Mouse (Mus musculus): ENCODE measurements around the gene Olfr527. TPM values are rescaled to one million over a fixed set of nuclear protein-coding genes. Genes with fewer than 3 reads are reported as not detected.

Gene Olfr527
- 0.71 TPM in 1 of 2 replicates, not detected in the other for polyA plus RNA-seq (2012; ENCODE audit: insufficient read depth, low replicate concordance)

DNA sequence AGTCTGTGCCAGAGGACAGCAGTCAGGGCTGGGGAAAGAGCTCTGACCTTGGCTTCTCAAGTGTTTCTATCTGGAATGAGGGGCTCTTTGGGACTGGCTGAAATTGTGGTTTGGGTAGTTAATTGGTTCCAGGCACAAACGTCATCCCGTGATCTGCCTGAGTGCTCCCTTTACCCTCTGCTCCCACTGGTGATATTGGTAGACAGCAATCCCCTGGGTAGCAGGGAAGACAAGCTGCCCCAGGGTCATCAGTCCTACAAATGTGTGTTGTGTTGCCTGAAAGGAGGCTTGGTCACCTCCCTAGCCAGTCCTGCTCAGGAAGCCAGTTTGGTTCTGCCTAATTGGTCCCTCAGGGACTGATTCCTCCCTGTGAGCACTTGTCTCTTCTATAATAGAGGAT, at the start of gene Olfr527:
Gene Olfr527 (plus strand): TSS at position 301 of the 400 bp plus-strand sequence.
- Histone ChIP-seq H3K27me3 (replicated peaks) (peaks cover 2% of the 10 kb centered on the region), H3K36me3 (replicated peaks; ENCODE audit: low read length) (no peaks in the 10 kb centered on the region)

DNA sequence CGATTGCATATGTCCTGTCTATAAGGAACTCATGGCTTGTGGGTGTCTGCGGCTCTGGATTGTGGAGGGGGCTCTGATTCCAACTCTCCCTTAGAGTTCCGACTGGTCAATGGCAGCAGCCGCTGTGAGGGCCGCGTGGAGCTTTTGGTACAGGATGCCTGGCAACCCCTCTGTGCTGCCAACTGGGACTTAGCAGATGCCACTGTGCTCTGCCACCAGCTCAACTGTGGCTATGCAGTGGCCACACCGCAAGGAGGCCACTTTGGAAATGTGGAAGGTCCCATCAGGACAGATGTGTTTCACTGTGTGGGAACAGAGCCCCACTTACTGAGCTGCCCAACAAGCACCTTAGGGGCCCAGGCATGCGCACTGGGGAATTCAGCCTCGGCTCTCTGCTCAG, 38.1 kb upstream of the Olfr527 start:
- Histone ChIP-seq H3K4me3 (replicated peaks) (no peak overlapping the region), H3K27me3 (replicated peaks) (peaks cover 2% of the 10 kb centered on the region)

More for the DNA sequence above, at the start of gene Olfr527:
- no peak for TF ChIP-seq FLI1 (IDR thresholded peaks at IDR 0.05; ENCODE audit: low read length)
- no peak for TF ChIP-seq GATA1 (IDR thresholded peaks at IDR 0.05; ENCODE audit: borderline replicate concordance, low read length)
- Histone ChIP-seq H3K9me3 (no peaks in the 10 kb centered on the region), H3K4me3 (replicated peaks) (no peak within 1 kb of the TSS), H3K4me1 (no peaks in the 10 kb centered on the region)

DNA sequence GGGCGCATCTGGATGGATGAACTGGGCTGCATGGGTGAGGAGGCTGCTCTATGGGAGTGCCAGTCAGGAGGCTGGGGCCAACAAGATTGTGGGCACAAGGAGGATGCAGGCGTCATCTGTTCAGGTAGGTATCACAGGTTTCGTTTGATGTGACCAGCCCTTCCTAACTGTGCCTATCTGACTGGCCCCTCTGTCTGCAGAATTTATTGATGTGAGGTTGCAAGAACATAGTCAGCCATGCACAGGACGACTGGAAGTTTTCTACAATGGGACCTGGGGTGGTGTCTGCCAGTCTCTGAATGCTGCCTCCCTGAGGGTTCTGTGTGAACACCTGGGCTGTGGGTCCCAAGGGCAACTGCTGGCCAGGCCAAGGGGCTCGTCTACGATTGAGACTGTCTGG, 36.9 kb upstream of the Olfr527 start:
- H3K9me3 ChIP-seq = no peaks in the 10 kb centered on the region; the same call in 1 of the 2 replicates
- no peaks in the 10 kb centered on the region for H3K36me3 ChIP-seq (replicated peaks; ENCODE audit: low read length)
- peaks cover 2% of the 10 kb centered on the region for H3K27me3 ChIP-seq (replicated peaks)
- TF ChIP-seq GATA1 (IDR thresholded peaks at IDR 0.05; ENCODE audit: borderline replicate concordance, low read length) (no peak), FLI1 (IDR thresholded peaks at IDR 0.05; ENCODE audit: low read length) (no peak)
- H3K4me1 ChIP-seq = no peaks in the 10 kb centered on the region
- no peak overlapping the region for H3K4me3 ChIP-seq (replicated peaks)

More for the DNA sequence above, 38.1 kb upstream of the Olfr527 start:
- Histone ChIP-seq H3K9me3 (no peaks in the 10 kb centered on the region; the same call in 1 of the 2 replicates), H3K4me1 (no peaks in the 10 kb centered on the region), H3K36me3 (replicated peaks; ENCODE audit: low read length) (no peaks in the 10 kb centered on the region)
- TF ChIP-seq FLI1 (IDR thresholded peaks at IDR 0.05; ENCODE audit: low read length) = no peak
- TF ChIP-seq GATA1 (IDR thresholded peaks at IDR 0.05; ENCODE audit: borderline replicate concordance, low read length) = no peak

DNA sequence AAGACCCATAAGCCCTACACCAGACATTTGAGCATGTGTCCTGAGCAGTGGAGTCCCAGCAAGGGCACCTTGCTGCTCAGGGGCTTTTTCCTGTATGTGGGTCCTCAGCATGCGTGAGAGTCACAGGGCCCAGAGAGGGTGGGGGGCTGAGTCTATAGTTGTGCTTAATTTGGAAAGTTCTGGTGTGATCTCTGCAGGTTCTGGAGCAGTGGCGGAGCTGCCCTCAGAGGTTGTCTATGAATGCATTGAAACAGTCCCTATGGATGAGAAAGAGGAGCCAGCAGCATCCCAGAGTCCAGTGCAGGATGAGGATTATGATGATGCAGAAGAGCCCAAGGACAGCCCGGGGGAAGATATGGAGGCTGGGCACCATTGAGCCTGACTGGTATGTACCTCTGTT, 34.4 kb upstream of the Olfr527 start:
- TF ChIP-seq GATA1 (IDR thresholded peaks at IDR 0.05; ENCODE audit: borderline replicate concordance, low read length) (no peak), FLI1 (IDR thresholded peaks at IDR 0.05; ENCODE audit: low read length) (no peak)
- Histone ChIP-seq H3K4me1 (no peaks in the 10 kb centered on the region), H3K4me3 (replicated peaks) (no peak overlapping the region), H3K27me3 (replicated peaks) (peaks cover 2% of the 10 kb centered on the region), H3K9me3 (no peaks in the 10 kb centered on the region; the same call in 1 of the 2 replicates), H3K36me3 (replicated peaks; ENCODE audit: low read length) (no peaks in the 10 kb centered on the region)

DNA sequence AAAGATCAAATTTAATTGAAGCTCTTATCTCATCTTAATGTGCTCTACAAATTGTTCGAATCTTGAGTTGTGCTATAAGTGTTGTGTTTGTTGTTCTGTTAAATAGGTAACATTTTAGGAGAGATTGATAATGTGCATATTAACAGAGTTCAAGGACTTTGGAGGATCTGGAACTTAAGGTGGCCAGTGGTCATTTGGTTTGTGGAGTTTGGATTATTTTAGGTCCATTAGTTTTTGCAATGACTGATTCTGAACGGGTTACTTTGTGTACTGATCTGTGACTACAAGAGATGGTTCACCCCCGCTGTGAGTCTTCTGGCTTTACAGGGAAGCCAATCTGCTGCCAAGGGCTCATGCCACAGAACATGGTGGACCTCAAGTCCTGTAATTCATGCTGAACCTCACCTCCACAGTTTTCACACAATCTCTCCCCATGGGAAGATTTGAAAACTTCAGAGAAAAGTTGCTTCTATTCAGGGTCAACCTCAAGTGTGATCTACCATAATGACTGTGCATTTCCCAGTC, 13.9 kb upstream of the Olfr527 start:
- no peak for TF ChIP-seq GATA1 (IDR thresholded peaks at IDR 0.05; ENCODE audit: borderline replicate concordance, low read length)
- no peak for TF ChIP-seq FLI1 (IDR thresholded peaks at IDR 0.05; ENCODE audit: low read length)
- no peak overlapping the region for H3K4me3 ChIP-seq (replicated peaks)
- H3K4me1 ChIP-seq = no peaks in the 10 kb centered on the region
- no peaks in the 10 kb centered on the region for H3K36me3 ChIP-seq (replicated peaks; ENCODE audit: low read length)
- H3K9me3 ChIP-seq = no peaks in the 10 kb centered on the region
- H3K27me3 ChIP-seq (replicated peaks) = no peaks in the 10 kb centered on the region

DNA sequence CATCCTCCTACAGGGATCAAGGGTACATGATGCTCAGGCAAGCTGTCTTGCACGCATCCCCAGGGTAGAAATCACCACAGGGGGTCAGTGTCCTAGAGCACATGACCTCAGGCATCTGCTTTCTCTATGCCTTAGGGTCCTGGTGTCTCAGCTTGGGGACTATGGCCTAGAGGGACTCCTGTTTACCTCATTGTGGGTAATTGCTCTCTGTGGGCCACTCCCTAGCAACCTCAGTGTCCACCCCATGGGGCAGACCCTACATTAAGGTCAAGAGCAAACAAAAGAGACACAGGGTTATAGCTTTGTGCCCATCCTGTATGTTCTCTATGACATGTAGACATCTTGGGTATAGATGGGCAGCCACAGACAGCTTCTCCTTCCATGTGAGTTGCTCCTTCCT, 13.3 kb upstream of the Olfr527 start, which contains the start of gene Olfr525:
Gene Olfr525 (plus strand): TSS at position 301 of the 400 bp plus-strand sequence.
- no peaks in the 10 kb centered on the region for H3K4me1 ChIP-seq
- no peaks in the 10 kb centered on the region for H3K9me3 ChIP-seq
- no peak for TF ChIP-seq FLI1 (IDR thresholded peaks at IDR 0.05; ENCODE audit: low read length)
- no peak for TF ChIP-seq GATA1 (IDR thresholded peaks at IDR 0.05; ENCODE audit: borderline replicate concordance, low read length)
- no peaks in the 10 kb centered on the region for H3K27me3 ChIP-seq (replicated peaks)
- no peaks in the 10 kb centered on the region for H3K36me3 ChIP-seq (replicated peaks; ENCODE audit: low read length)
- H3K4me3 ChIP-seq (replicated peaks) = no peak within 1 kb of the TSS

DNA sequence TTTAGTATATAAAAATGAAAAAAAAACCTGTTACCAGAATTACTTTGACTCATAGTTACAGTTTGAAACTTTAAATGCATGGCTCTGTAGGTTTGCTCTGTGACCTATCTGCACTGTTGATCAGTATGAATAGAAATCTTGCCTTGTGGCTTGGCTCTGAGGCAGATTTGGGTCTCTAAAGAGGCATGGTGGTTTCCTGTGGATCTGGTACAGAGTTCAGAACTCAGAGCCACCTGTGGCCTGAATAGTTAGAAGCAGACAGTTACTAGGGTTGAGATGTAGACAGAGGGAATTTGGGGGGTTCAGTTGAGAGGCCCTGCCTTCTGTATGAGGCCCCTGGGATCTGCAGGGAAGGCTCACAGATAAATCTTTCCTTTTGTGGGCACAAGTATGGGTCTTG, 12.7 kb upstream of the Olfr527 start:
- TF ChIP-seq GATA1 (IDR thresholded peaks at IDR 0.05; ENCODE audit: borderline replicate concordance, low read length) (no peak), FLI1 (IDR thresholded peaks at IDR 0.05; ENCODE audit: low read length) (no peak)
- H3K27me3 ChIP-seq (replicated peaks) = no peaks in the 10 kb centered on the region

DNA sequence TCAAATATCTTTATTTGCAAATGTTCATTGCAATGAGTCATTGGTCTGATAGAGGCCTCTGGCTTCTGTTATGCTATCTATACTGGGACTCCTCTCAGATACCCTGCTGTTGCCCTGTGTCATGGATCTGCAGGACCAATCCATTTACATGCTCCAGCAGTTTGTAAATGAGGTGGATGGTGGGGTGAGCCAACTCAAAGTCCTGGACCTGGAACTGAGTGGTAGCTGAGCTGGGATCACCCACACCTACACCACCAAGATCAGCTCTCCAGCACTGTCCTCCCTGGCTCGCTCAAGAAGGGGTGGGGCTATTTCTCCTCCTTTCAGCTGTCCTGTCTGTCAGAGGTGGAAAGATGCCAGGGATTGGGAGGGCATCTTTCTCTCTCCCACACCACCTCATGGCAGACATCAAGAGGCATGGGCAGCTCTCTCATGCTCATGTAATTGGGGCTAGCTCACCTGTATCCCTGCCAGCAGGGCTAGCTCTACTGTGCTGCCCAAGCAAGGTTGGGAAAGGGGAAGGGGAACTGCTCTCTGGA, 4.0 kb upstream of the Olfr527 start:
- Histone ChIP-seq H3K4me3 (replicated peaks) (no peak overlapping the region), H3K36me3 (replicated peaks; ENCODE audit: low read length) (no peaks in the 10 kb centered on the region), H3K4me1 (no peaks in the 10 kb centered on the region), H3K9me3 (no peaks in the 10 kb centered on the region), H3K27me3 (replicated peaks) (peaks cover 2% of the 10 kb centered on the region)
- TF ChIP-seq FLI1 (IDR thresholded peaks at IDR 0.05; ENCODE audit: low read length) (no peak), GATA1 (IDR thresholded peaks at IDR 0.05; ENCODE audit: borderline replicate concordance, low read length) (no peak)

More for the DNA sequence above, 12.7 kb upstream of the Olfr527 start:
- Histone ChIP-seq H3K4me1 (no peaks in the 10 kb centered on the region), H3K9me3 (no peaks in the 10 kb centered on the region), H3K4me3 (replicated peaks) (no peak overlapping the region), H3K36me3 (replicated peaks; ENCODE audit: low read length) (no peaks in the 10 kb centered on the region)

DNA sequence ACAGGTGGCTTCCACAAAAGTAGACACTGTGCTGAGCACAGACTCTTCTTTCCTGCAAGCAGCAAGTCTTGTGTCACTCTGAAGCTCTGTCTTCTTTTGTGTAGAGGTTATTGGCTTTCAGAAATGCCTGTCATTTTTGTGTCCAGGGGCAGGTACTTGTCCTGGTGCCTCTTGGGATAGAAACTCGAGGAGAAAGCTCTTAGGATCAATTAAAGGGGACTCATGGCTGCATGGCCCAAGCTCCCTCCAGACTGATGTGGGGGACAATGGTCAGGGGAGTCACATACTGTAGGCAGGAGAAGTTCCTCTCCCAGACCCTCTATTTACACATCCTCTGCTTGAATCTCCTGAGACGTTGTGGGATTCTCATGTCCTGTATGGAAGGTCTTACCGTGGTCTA, 27.8 kb downstream of the Olfr527 start, which contains the start of gene Olfr60:
Gene Olfr60 (minus strand): TSS at position 101 of the 400 bp plus-strand sequence.
- Histone ChIP-seq H3K4me1 (no peaks in the 10 kb centered on the region), H3K36me3 (replicated peaks; ENCODE audit: low read length) (no peaks in the 10 kb centered on the region), H3K9me3 (no peaks in the 10 kb centered on the region; the same call in none of the 2 replicates), H3K4me3 (replicated peaks) (no peak within 1 kb of the TSS), H3K27me3 (replicated peaks) (no peaks in the 10 kb centered on the region)
- TF ChIP-seq FLI1 (IDR thresholded peaks at IDR 0.05; ENCODE audit: low read length) = no peak
- TF ChIP-seq GATA1 (IDR thresholded peaks at IDR 0.05; ENCODE audit: borderline replicate concordance, low read length) = no peak

DNA sequence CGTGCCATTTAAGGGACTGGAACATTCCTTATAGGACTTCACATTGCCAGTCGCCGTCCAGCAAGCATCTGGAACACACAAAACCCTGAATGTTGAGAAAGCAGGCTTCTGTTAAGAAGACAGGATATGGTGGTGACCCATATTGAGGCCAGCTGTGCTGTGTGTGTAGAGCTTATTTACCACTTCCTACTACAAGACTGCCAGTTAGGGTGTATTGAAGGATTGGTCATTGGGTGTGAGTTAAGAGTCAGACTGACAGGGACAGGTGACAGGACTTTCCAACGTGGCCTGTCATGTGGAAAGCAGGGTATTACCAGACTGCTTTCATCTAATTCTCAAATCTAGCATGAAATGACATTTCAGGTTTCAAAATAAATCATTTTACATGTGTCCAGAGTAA, 40.5 kb downstream of the Olfr527 start:
- H3K9me3 ChIP-seq = no peaks in the 10 kb centered on the region
- TF ChIP-seq FLI1 (IDR thresholded peaks at IDR 0.05; ENCODE audit: low read length) = no peak
- TF ChIP-seq GATA1 (IDR thresholded peaks at IDR 0.05; ENCODE audit: borderline replicate concordance, low read length) = no peak
- H3K27me3 ChIP-seq (replicated peaks) = no peaks in the 10 kb centered on the region
- H3K4me1 ChIP-seq = no peaks in the 10 kb centered on the region
- no peak overlapping the region for H3K4me3 ChIP-seq (replicated peaks)
- H3K36me3 ChIP-seq (replicated peaks; ENCODE audit: low read length) = no peaks in the 10 kb centered on the region
